ENCODE assay signal across 21 mouse cellular contexts in genomic region chr3:85776707-85777106, GRCm38 (mm10). TPM values are rescaled to one million over a fixed set of nuclear protein-coding genes. Genes with fewer than 3 reads are reported as not detected.
DNase-seq lines count a peak whose midpoint lies in the region; ATAC-seq and TF ChIP-seq lines count a peak whose summit lies in the region.
"Had no signal": no experiment of that assay in that cellular context is flagged by ENCODE, and none has a peak within 500 bp of the region (broad histone marks: within the 10 kb centered on the region; RNA-seq: fewer than 3 reads in every experiment).

No protein-coding gene starts in this region.

- no peak overlapping the region for H3K4me3 ChIP-seq in kidney, embryonic 14.5 days (ENCODE audit: low read length)
- H3K4me3 ChIP-seq in kidney, postnatal 0 days (replicated peaks; ENCODE audit: low read depth, low read length) = peak overlapping the region; percentile 12; the same call in 1 of the 2 replicates
- H3K4me3 ChIP-seq in limb, embryonic 14.5 days (replicated peaks; ENCODE audit: low read length) = no peak overlapping the region
- H3K4me3 ChIP-seq in hindbrain, embryonic 13.5 days = no peak overlapping the region
- H3K4me3 ChIP-seq: embryonic facial prominence, embryonic 15.5 days; neural tube, embryonic 15.5 days had no signal

- no peaks in the 10 kb centered on the region for H3K36me3 ChIP-seq in kidney, embryonic 14.5 days (ENCODE audit: control insufficient read depth, insufficient read depth, low read length)
- H3K36me3 ChIP-seq in kidney, postnatal 0 days (ENCODE audit: insufficient read depth, low read length) = no peaks in the 10 kb centered on the region
- no peaks in the 10 kb centered on the region for H3K36me3 ChIP-seq in limb, embryonic 14.5 days (ENCODE audit: control insufficient read depth, insufficient read depth, low read length)
- no peaks in the 10 kb centered on the region for H3K36me3 ChIP-seq in hindbrain, embryonic 13.5 days
- H3K36me3 ChIP-seq: embryonic facial prominence, embryonic 15.5 days; neural tube, embryonic 15.5 days had no signal

- H3K9ac ChIP-seq in kidney, embryonic 14.5 days (ENCODE audit: low read depth, low read length) = no peak overlapping the region
- no peak overlapping the region; the same call in 1 of the 2 replicates for H3K9ac ChIP-seq in kidney, postnatal 0 days (ENCODE audit: low read depth, low read length)
- no peak overlapping the region for H3K9ac ChIP-seq in limb, embryonic 14.5 days (ENCODE audit: low read depth, low read length, severe bottlenecking)
- no peak overlapping the region for H3K9ac ChIP-seq in hindbrain, embryonic 13.5 days
- H3K9ac ChIP-seq: embryonic facial prominence, embryonic 15.5 days; forebrain, postnatal 0 days; neural tube, embryonic 15.5 days had no signal

- H3K27ac ChIP-seq in kidney, embryonic 14.5 days (ENCODE audit: low read depth, low read length) = no peak overlapping the region
- peak overlapping the region; percentile 57; the same call in 1 of the 2 replicates for H3K27ac ChIP-seq in kidney, postnatal 0 days
- H3K27ac ChIP-seq in limb, embryonic 14.5 days (replicated peaks; ENCODE audit: low read depth, low read length) = peak overlapping the region; percentile 52
- no peak overlapping the region for H3K27ac ChIP-seq in hindbrain, embryonic 13.5 days
- H3K27ac ChIP-seq: embryonic facial prominence, embryonic 15.5 days; hindbrain, postnatal 0 days; neural tube, embryonic 15.5 days had no signal

- no peaks in the 10 kb centered on the region for H3K27me3 ChIP-seq in kidney, embryonic 14.5 days (ENCODE audit: control insufficient read depth, insufficient read depth, low read length)
- H3K27me3 ChIP-seq in kidney, postnatal 0 days (ENCODE audit: insufficient read depth, low read length) = no peaks in the 10 kb centered on the region
- H3K27me3 ChIP-seq in limb, embryonic 14.5 days (ENCODE audit: control insufficient read depth, insufficient read depth, low read length) = no peaks in the 10 kb centered on the region
- no peaks in the 10 kb centered on the region for H3K27me3 ChIP-seq in hindbrain, embryonic 13.5 days
- H3K27me3 ChIP-seq: embryonic facial prominence, embryonic 15.5 days; neural tube, embryonic 15.5 days had no signal

- TF ChIP-seq CTCF in kidney, postnatal 0 days (IDR thresholded peaks at IDR 0.05; ENCODE audit: low read depth) = no peak

- ATAC-seq in kidney, embryonic 14.5 days (ENCODE audit: low FRiP score, low TSS enrichment) = peak; percentile 56; the same call in 1 of the 2 replicates
- no peak for ATAC-seq in kidney, postnatal 0 days (replicated peaks; ENCODE audit: low FRiP score, low read depth)
- ATAC-seq in limb, embryonic 14.5 days (ENCODE audit: low FRiP score, low read depth) = peak; percentile 62; the same call in 1 of the 2 replicates
- no peak for ATAC-seq in hindbrain, embryonic 13.5 days (ENCODE audit: low FRiP score)
- ATAC-seq: forebrain, postnatal 0 days; hindbrain, postnatal 0 days; intestine, postnatal 0 days had no signal

- H3K9me3 ChIP-seq in kidney, embryonic 14.5 days (ENCODE audit: control insufficient read depth, low read length) = no peaks in the 10 kb centered on the region
- no peaks in the 10 kb centered on the region for H3K9me3 ChIP-seq in kidney, postnatal 0 days (replicated peaks; ENCODE audit: low read length)
- H3K9me3 ChIP-seq in limb, embryonic 14.5 days (ENCODE audit: control insufficient read depth, low read length) = no peaks in the 10 kb centered on the region
- H3K9me3 ChIP-seq in hindbrain, embryonic 13.5 days = no peaks in the 10 kb centered on the region
- H3K9me3 ChIP-seq: embryonic facial prominence, embryonic 15.5 days; neural tube, embryonic 15.5 days had no signal

- H3K4me1 ChIP-seq in kidney, embryonic 14.5 days (ENCODE audit: control insufficient read depth, insufficient read depth, low read length) = no peaks in the 10 kb centered on the region
- no peaks in the 10 kb centered on the region for H3K4me1 ChIP-seq in kidney, postnatal 0 days (replicated peaks; ENCODE audit: insufficient read depth, low read length)
- 0 out of 2 replicates have a peak, but pooled peaks cover 5% of the 10 kb centered on the region for H3K4me1 ChIP-seq in limb, embryonic 14.5 days (ENCODE audit: control insufficient read depth, insufficient read depth, low read length)
- H3K4me1 ChIP-seq in hindbrain, embryonic 13.5 days (replicated peaks) = peaks cover 5% of the 10 kb centered on the region
- H3K4me1 ChIP-seq: embryonic facial prominence, embryonic 15.5 days had no signal

- WGBS in kidney, embryonic 14.5 days = 31% methylated on average over 10 of the region's 10 CpGs
- 22% methylated on average over 10 of the region's 10 CpGs for WGBS in kidney, postnatal 0 days
- WGBS in limb, embryonic 14.5 days = 41% methylated on average over 10 of the region's 10 CpGs
- 84% methylated on average over 10 of the region's 10 CpGs for WGBS in hindbrain, embryonic 13.5 days

- DNase-seq in embryo, embryonic 11.5 days (ENCODE audit: low read depth, low spot score) = peak; percentile 11
- no peak for DNase-seq in embryo, embryonic 10.5 days (ENCODE audit: low spot score)
- no peak for DNase-seq in kidney, adult 18-20 months
- DNase-seq in kidney, postnatal 0 days (ENCODE audit: low spot score) = peak; percentile 65
- peak; percentile 26 for DNase-seq in limb, embryonic 14.5 days (ENCODE audit: low spot score)
- no peak for DNase-seq in thymus, postnatal 25 days
- DNase-seq: cerebellum, adult 2 months; forebrain, postnatal 0 days; gastrocnemius, postnatal 10 days; heart, adult 18-20 months; lung, adult 18-20 months; lung, postnatal 14 days; midbrain, embryonic 14.5 days; right cerebral cortex, postnatal 14 days had no signal

- TF ChIP-seq POLR2A in limb, embryonic 14.5 days (IDR thresholded peaks at IDR 0.05; ENCODE audit: borderline replicate concordance, extremely low read depth, insufficient read depth, insufficient read length) = no peak

- peak overlapping the region; percentile 29 for H3K4me2 ChIP-seq in kidney, embryonic 14.5 days (replicated peaks; ENCODE audit: low read depth, low read length)
- H3K4me2 ChIP-seq in kidney, postnatal 0 days (ENCODE audit: low read length) = peak overlapping the region; percentile 37
- H3K4me2 ChIP-seq in limb, embryonic 14.5 days (replicated peaks; ENCODE audit: low read depth, low read length, severe bottlenecking) = peak overlapping the region; percentile 35
- no peak overlapping the region for H3K4me2 ChIP-seq in hindbrain, embryonic 13.5 days
- H3K4me2 ChIP-seq: embryonic facial prominence, embryonic 15.5 days; liver, embryonic 11.5 days; neural tube, embryonic 15.5 days had no signal

RNA-seq across cellular contexts. Expression of gene Fam160a1, which starts 40.4 kb away (rescaled TPM):
- 3.0 and 5.9 TPM in 2 replicates for polyA plus RNA-seq in kidney, embryonic 14.5 days (2014; fragmentation: Nextera tagmentation; extraction: Ambion mirVana)
- 5.5 and 6.8 TPM in 2 replicates for polyA plus RNA-seq in kidney, postnatal 0 days (2015; fragmentation: Nextera tagmentation; extraction: Ambion mirVana)
- 3.8 and 4.3 TPM in 2 replicates for polyA plus RNA-seq in limb, embryonic 14.5 days (2012; rRNA removed)
- 6.2 and 6.9 TPM in 2 replicates for polyA plus RNA-seq in limb, embryonic 14.5 days (2014; fragmentation: Nextera tagmentation; extraction: Ambion mirVana)
- polyA plus RNA-seq in hindbrain, embryonic 13.5 days (2015; fragmentation: Nextera tagmentation; extraction: Ambion mirVana) = 0.19 and 0.34 TPM in 2 replicates

Comparison
In these comparisons a context has a peak if more than half of its experiments do, and no peak if none do; other contexts are left out.
1. DNase-seq: peak in embryo, embryonic 11.5 days (single experiment), kidney, postnatal 0 days (single experiment) and limb, embryonic 14.5 days (single experiment); none in embryo, embryonic 10.5 days (single experiment), kidney, adult 18-20 months (single experiment) and thymus, postnatal 25 days (single experiment).
2. ATAC-seq: peak in kidney, embryonic 14.5 days (single experiment) and limb, embryonic 14.5 days (single experiment); none in kidney, postnatal 0 days (single experiment) and hindbrain, embryonic 13.5 days (single experiment).
3. H3K27ac ChIP-seq: peak in kidney, postnatal 0 days (single experiment) and limb, embryonic 14.5 days (single experiment); none in kidney, embryonic 14.5 days (single experiment) and hindbrain, embryonic 13.5 days (single experiment).